Mouse (Mus musculus) midbrain, postnatal 0 days (tissue): ENCODE measurements around the gene Sugp1. TPM values are rescaled to one million over a fixed set of nuclear protein-coding genes. Genes with fewer than 3 reads are reported as not detected.
A peak's percentile ranks its signal among the peaks of the same experiment; 100 is the strongest.

Source experiments
- ATAC-seq: fragments of 200-750 bp; cut with Nextera tagmentation; 2 replicates; pipeline ENCODE4 v1.8.0; 2017; ENCODE audit warnings: moderate number of reproducible peaks, mild to moderate bottlenecking, moderate TSS enrichment, moderate library complexity; ENCODE audit not compliant: low FRiP score
- DNase-seq: peaks from one replicate; pipeline ENCODE4 v3.0.0-alpha.2; 2015; ENCODE audit warnings: low spot score
- H3K27ac ChIP-seq: fragments of 300-500 bp; sonication (generic); 2 replicates; pipeline ENCODE4 v1.5.1; 2014; ENCODE audit warnings: low read depth, mild to moderate bottlenecking, low read length, mixed read lengths
- H3K27me3 ChIP-seq: fragments of 300-500 bp; sonication (generic); 2 replicates; pipeline ENCODE4 v1.6.1; 2014; ENCODE audit warnings: low read length, control low read depth, mixed read lengths; ENCODE audit not compliant: insufficient read depth
- H3K36me3 ChIP-seq: fragments of 300-500 bp; sonication (generic); 2 replicates; pipeline ENCODE4 v1.6.1; 2014; ENCODE audit warnings: low read length, control low read depth, mixed read lengths; ENCODE audit not compliant: insufficient read depth
- H3K4me1 ChIP-seq: fragments of 300-500 bp; sonication (generic); 2 replicates; pipeline ENCODE4 v1.6.1; 2014; ENCODE audit warnings: mild to moderate bottlenecking, control low read depth, antibody characterized with exemption, low read length, mixed read lengths; ENCODE audit not compliant: insufficient read depth
- H3K4me2 ChIP-seq: fragments of 300-500 bp; sonication (generic); 2 replicates; pipeline ENCODE4 v1.6.1; 2014; ENCODE audit warnings: low read depth, mild to moderate bottlenecking, low read length, mixed read lengths; ENCODE audit not compliant: poor library complexity, severe bottlenecking
- H3K4me3 ChIP-seq: fragments of 300-500 bp; sonication (generic); 2 replicates; pipeline ENCODE4 v1.5.1; 2014; ENCODE audit warnings: low read depth, mild to moderate bottlenecking, low read length, moderate library complexity
- H3K9ac ChIP-seq: fragments of 300-500 bp; sonication (generic); replicated peaks from 2 replicates; pipeline ENCODE4 v1.6.1; 2014; ENCODE audit warnings: mild to moderate bottlenecking, low read length, moderate library complexity, mixed read lengths; ENCODE audit not compliant: poor library complexity, severe bottlenecking
- H3K9me3 ChIP-seq: fragments of 300-500 bp; sonication (generic); 2 replicates; pipeline ENCODE4 v1.6.1; 2016; ENCODE audit warnings: low read length, control low read depth
- CTCF ChIP-seq: IDR thresholded peaks from 2 replicates; pipeline ENCODE4 v1.5.1; 2016; ENCODE audit warnings: antibody characterized with exemption, mild to moderate bottlenecking
- WGBS: fragments of 180-500 bp; shearing (Covaris S2); extraction: QIAGEN DNeasy Blood & Tissue Kit; methylation state at CpG from one replicate; pipeline ENCODE4 v1.1.7; 2014; 5-methylcytosine and 5-hydroxymethylcytosine counted together
- polyA plus RNA-seq: library from polyadenylated mRNA; unstranded; fragments of >200 nt; fragmentation: Nextera tagmentation; extraction: Ambion mirVana; gene quantifications from 2 replicates; pipeline ENCODE4 v1.2.1, GENCODE M21; 2015
- total RNA-seq: library from RNA; depleted of rRNA; stranded (reverse); fragments of >200 nt; gene quantifications from 2 replicates; pipeline ENCODE4 v1.2.3, GENCODE M21; 2014

The Sugp1 gene
- total and polyA plus RNA-seq, 2 experiments from 2014 or later: 19.9 to 48.9 TPM

DNA sequence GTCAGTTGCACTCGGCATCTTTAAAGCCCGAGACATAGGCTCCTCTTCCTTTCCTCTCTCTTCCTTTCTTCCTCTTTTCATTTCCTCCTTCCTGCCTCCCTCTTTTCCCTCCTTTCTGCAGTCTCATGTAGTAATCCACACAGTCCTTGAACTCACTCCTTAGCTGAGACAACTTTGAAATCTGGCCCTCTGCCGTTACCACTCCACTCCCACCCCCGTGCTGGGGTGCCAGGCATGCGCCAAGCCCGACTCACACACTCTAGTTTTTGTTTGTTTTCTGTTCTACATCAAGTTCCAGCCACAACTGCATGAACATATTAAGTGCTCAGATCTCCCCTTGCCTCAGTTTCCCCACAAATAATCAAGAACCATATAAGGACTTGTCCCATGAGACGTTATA, 62.3 kb downstream of the Sugp1 start:
- H3K9ac ChIP-seq: no peak overlapping the region
- H3K9me3 ChIP-seq: no peaks in the 10 kb centered on the region
- H3K4me2 ChIP-seq: no peak overlapping the region
- WGBS: 76% methylated on average over 7 of the region's 7 CpGs
- TF ChIP-seq CTCF: no peak
- ATAC-seq (no peak), DNase-seq (no peak)
- H3K4me1 ChIP-seq: no peaks in the 10 kb centered on the region
- H3K27me3 ChIP-seq: no peaks in the 10 kb centered on the region
- H3K36me3 ChIP-seq: peaks cover 69% of the 10 kb centered on the region
- H3K4me3 ChIP-seq: no peak overlapping the region
- H3K27ac ChIP-seq: no peak overlapping the region

DNA sequence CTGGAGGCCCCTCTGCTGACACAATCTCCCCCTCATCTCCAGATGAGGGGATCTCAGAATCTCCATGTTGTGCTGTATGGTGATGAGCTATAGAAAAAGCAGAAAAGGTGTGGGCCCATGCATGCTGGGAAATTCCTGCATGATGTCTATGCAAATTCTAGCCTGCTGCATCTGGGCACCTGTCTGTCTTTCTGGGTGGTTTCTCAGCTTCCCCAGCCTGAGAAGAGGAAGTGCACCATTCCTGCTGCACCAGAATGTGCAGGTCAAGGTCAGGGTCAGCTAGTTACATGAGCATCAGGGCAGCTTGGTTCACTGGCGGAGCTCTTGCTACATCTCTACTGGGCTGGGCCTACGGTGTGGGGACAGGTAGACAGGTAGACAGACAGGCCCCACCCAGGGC, 67.8 kb downstream of the Sugp1 start:
- Histone ChIP-seq H3K27me3 (no peaks in the 10 kb centered on the region), H3K4me3 (no peak overlapping the region), H3K27ac (no peak overlapping the region), H3K9ac (no peak overlapping the region), H3K4me1 (peaks cover 2% of the 10 kb centered on the region; the same call in 1 of the 2 replicates), H3K4me2 (no peak overlapping the region), H3K36me3 (peaks cover 67% of the 10 kb centered on the region), H3K9me3 (no peaks in the 10 kb centered on the region)
- ATAC-seq (no peak), DNase-seq (no peak)
- TF ChIP-seq CTCF: no peak
- WGBS: 97% methylated on average over 2 of the region's 2 CpGs

DNA sequence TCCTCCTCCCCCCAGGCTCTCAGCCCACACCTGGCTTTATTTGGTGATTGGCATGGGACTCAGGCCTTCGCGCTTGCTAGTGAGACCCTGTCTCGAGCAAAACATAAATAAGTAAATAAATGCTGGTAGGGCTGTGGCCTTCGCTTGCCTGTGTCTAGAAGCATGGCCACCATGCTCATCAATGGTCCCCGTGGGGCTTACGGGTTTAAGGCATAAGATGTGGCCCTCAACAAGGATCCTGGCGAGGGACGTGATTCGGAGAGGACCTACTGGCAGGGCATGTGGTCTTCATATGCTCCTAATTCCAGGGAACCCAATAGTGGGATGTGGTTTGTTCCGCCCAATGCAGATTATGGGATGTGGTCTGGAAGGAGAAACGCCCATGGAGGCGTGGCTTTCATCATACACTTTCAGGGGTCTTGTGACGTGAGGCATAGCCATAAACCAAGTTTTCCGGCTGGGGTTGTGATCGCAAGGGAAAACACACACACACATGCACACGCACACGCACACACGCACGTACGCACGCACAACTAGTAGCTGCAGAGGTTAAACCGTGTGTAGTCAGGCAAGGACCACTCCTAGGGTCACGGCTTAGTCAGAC, 68.7 kb downstream of the Sugp1 start:
- H3K27me3 ChIP-seq: no peaks in the 10 kb centered on the region
- H3K9me3 ChIP-seq: no peaks in the 10 kb centered on the region
- H3K4me3 ChIP-seq: no peak overlapping the region
- TF ChIP-seq CTCF: no peak
- WGBS: 62% methylated on average over 23 of the region's 23 CpGs
- H3K36me3 ChIP-seq: peaks cover 62% of the 10 kb centered on the region
- H3K4me2 ChIP-seq: no peak overlapping the region
- no peak overlapping the region for H3K9ac ChIP-seq
- H3K4me1 ChIP-seq: peaks cover 2% of the 10 kb centered on the region; the same call in 1 of the 2 replicates
- no peak for DNase-seq
- H3K27ac ChIP-seq: no peak overlapping the region
- ATAC-seq: no peak

DNA sequence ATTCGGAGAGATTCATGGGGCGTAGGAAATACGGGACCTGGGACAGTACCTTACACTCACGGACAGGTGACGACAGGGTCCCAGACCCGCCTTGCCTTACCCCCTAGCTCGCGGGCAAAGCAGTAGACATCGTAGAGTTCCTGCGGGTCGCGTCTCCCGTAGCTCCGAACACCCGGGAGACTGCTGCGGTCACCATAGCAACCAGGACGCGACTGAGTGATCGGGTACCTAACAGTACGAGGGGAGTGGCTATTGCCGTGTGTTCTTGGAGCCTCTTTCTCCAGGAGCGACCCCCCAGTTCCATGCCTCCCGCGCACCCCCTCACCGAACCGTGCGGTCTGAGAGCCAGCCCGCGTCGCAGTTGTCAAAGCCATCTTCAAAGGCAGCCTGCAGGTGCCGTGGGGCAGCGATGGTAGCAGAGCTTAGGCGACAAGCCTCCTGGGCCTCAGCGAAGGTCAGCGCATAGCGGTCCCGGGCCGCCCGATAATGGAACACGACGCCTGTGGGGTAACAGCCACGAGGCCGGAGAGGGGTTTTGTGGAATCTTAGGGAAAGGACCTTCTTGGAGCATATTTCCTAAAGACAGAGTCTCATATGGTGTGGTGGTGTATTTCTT, 69.9 kb downstream of the Sugp1 start:
- Histone ChIP-seq H3K27me3 (no peaks in the 10 kb centered on the region), H3K27ac (no peak overlapping the region), H3K4me3 (no peak overlapping the region), H3K4me2 (no peak overlapping the region), H3K9ac (peak overlapping the region; percentile 46; the same call in 1 of the 2 replicates), H3K9me3 (no peaks in the 10 kb centered on the region), H3K36me3 (peaks cover 51% of the 10 kb centered on the region), H3K4me1 (peaks cover 3% of the 10 kb centered on the region; the same call in 1 of the 2 replicates)
- 11% methylated on average over 43 of the region's 43 CpGs for WGBS
- no peak for TF ChIP-seq CTCF
- DNase-seq: peak; percentile 32
- ATAC-seq: no peak

DNA sequence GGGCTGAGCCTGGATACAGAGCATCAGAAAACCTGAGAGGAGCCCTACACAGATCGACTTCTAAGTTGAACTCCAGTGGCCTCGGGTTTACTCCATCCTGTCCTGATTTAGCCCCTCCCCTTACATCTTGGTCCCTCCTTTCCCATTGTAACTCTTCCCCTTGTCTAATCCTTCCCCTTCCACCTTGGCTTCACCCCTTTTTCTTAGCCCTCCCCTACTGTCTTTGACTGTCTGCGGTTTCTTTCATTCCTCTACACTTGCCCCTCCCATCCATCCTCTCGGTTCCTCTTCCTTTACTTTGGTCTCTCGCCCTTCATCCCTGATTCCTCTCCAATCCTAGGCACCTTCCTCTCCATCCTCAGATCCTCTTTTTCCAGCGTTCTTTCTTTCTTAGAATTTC, 71.9 kb downstream of the Sugp1 start:
- H3K9me3 ChIP-seq: no peaks in the 10 kb centered on the region
- peaks cover 32% of the 10 kb centered on the region for H3K36me3 ChIP-seq
- 27% methylated on average over 6 of the region's 6 CpGs for WGBS
- ATAC-seq (no peak), DNase-seq (no peak)
- no peak overlapping the region for H3K27ac ChIP-seq
- no peak overlapping the region for H3K9ac ChIP-seq
- H3K4me2 ChIP-seq: no peak overlapping the region
- peaks cover 9% of the 10 kb centered on the region; the same call in 1 of the 2 replicates for H3K4me1 ChIP-seq
- TF ChIP-seq CTCF: no peak
- no peak overlapping the region for H3K4me3 ChIP-seq
- no peaks in the 10 kb centered on the region for H3K27me3 ChIP-seq

DNA sequence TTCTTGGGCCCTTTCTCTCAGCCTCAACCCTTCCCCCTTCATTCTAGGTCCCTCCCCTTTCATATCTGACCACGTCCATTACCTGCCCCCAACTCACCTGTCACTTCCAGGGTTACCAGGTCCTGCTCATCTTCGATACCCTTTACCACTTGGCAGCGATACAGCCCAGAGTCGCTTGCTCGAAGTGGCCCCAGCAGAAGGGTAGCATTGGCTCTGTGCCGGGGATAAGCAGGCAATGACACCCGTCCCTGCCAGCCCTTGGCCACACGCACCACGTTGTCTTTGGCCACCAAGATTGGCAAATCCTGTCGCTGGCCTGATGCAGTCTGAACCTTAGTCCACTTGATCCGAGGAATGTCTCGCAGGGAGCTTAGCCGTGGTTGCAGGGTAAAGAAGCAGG, 72.3 kb downstream of the Sugp1 start:
- no peak for TF ChIP-seq CTCF
- WGBS: 72% methylated on average over 13 of the region's 13 CpGs
- no peaks in the 10 kb centered on the region for H3K27me3 ChIP-seq
- H3K4me1 ChIP-seq: peaks cover 9% of the 10 kb centered on the region; the same call in 1 of the 2 replicates
- H3K9me3 ChIP-seq: no peaks in the 10 kb centered on the region
- no peak overlapping the region for H3K27ac ChIP-seq
- H3K9ac ChIP-seq: no peak overlapping the region
- no peak overlapping the region for H3K4me3 ChIP-seq
- ATAC-seq: no peak
- H3K4me2 ChIP-seq: no peak overlapping the region
- no peak for DNase-seq
- H3K36me3 ChIP-seq: peaks cover 28% of the 10 kb centered on the region
